ENCODE assay signal across 8 mouse cellular contexts in the genomic region with DNA sequence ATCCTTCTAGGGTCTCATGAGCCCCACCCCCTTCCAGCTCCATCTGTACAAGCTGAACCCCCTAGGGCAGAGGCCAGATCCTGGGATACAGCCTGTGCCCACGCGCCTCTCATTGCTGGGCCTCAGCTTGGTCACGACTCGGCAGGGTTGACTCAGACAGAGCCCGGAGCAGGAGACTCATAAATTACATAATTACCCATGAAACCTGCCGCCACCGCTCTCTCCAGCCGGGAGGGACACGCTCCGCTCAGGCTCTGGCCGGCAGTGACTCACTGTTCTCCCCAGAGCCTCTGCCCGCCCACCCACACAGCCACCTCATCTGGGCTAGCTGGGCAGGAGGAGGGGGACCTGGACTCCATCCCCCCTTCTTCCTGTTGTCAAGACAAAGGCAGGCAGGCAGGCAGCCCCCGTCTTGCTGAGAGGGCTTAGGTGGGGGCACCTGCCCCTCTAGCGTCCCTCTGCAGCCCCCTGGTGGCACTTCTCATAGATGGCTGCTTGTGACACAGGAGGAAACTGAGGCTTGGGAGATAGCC.
DNase-seq lines count a peak whose midpoint lies in the region; ATAC-seq lines count a peak whose summit lies in the region.

No protein-coding gene starts in this region.

- peak overlapping the region; percentile 47 for H3K4me3 ChIP-seq in hindbrain, embryonic 10.5 days
- H3K4me3 ChIP-seq in midbrain, embryonic 11.5 days (ENCODE audit: low read depth, low read length): peak overlapping the region; percentile 22
- peak overlapping the region; percentile 9; the same call in 1 of the 2 replicates for H3K4me3 ChIP-seq in stomach, embryonic 15.5 days (replicated peaks)

- intact Hi-C loops in left cerebral cortex, postnatal 36 days (cut with DNase I): loop anchor here (5.0 kb wide), 1 partner anchor 628 kb away; no protein-coding TSS in a partner anchor

- H3K9ac ChIP-seq in midbrain, embryonic 11.5 days (ENCODE audit: low read length): peak overlapping the region; percentile 56
- H3K9ac ChIP-seq in stomach, embryonic 15.5 days: no peak overlapping the region

- H3K27me3 ChIP-seq in hindbrain, embryonic 10.5 days (ENCODE audit: insufficient read depth, poor library complexity, severe bottlenecking): no peaks in the 10 kb centered on the region
- no peaks in the 10 kb centered on the region for H3K27me3 ChIP-seq in midbrain, embryonic 11.5 days (ENCODE audit: control insufficient read depth, insufficient read depth, low read length)
- H3K27me3 ChIP-seq in stomach, embryonic 15.5 days (replicated peaks): no peaks in the 10 kb centered on the region

- H3K4me1 ChIP-seq in hindbrain, embryonic 10.5 days (replicated peaks): peaks cover 59% of the 10 kb centered on the region
- H3K4me1 ChIP-seq in midbrain, embryonic 11.5 days (ENCODE audit: control insufficient read depth, insufficient read depth, low read length): peaks cover 24% of the 10 kb centered on the region
- H3K4me1 ChIP-seq in stomach, embryonic 15.5 days: peaks cover 37% of the 10 kb centered on the region

- peak overlapping the region; percentile 86 for H3K27ac ChIP-seq in hindbrain, embryonic 10.5 days
- H3K27ac ChIP-seq in midbrain, embryonic 11.5 days (ENCODE audit: low read depth, low read length): peak overlapping the region; percentile 40
- peak overlapping the region; percentile 85 for H3K27ac ChIP-seq in stomach, embryonic 15.5 days

- H3K9me3 ChIP-seq in hindbrain, embryonic 10.5 days: no peaks in the 10 kb centered on the region
- H3K9me3 ChIP-seq in midbrain, embryonic 11.5 days (ENCODE audit: control insufficient read depth, low read length): no peaks in the 10 kb centered on the region
- H3K9me3 ChIP-seq in stomach, embryonic 15.5 days: no peaks in the 10 kb centered on the region

- peak overlapping the region; percentile 50 for H3K4me2 ChIP-seq in midbrain, embryonic 11.5 days
- peak overlapping the region; percentile 42 for H3K4me2 ChIP-seq in stomach, embryonic 15.5 days

- H3K36me3 ChIP-seq in hindbrain, embryonic 10.5 days: peaks cover 19% of the 10 kb centered on the region
- no peaks in the 10 kb centered on the region for H3K36me3 ChIP-seq in midbrain, embryonic 11.5 days (ENCODE audit: control insufficient read depth, insufficient read depth, low read length)
- H3K36me3 ChIP-seq in stomach, embryonic 15.5 days: no peaks in the 10 kb centered on the region

- DNase-seq in adrenal gland, adult 18-20 months (ENCODE audit: low spot score in 2 of 2): peak; percentile 53 to 62
- peak; percentile 46 for DNase-seq in cerebellum, adult 9-10 months
- DNase-seq in hindbrain, embryonic 10.5 days (ENCODE audit: low spot score): peak; percentile 77
- peak; percentile 83 to 86 for DNase-seq in left cerebral cortex, postnatal 36 days (ENCODE audit: low spot score in 2 of 2)
- peak; percentile 96 for DNase-seq in midbrain, embryonic 11.5 days (ENCODE audit: low spot score, missing footprints)
- no peak for DNase-seq in spleen, postnatal 10 days (ENCODE audit: low spot score in 2 of 2)

- peak; percentile 80 for ATAC-seq in frontal cortex, adult (ENCODE audit: low TSS enrichment)
- peak; percentile 79 for ATAC-seq in midbrain, embryonic 11.5 days (ENCODE audit: low FRiP score)
- ATAC-seq in stomach, embryonic 15.5 days (ENCODE audit: insufficient read depth, low FRiP score, low read depth): peak; percentile 64

- 5% methylated on average over 14 of the region's 14 CpGs for WGBS in hindbrain, embryonic 10.5 days
- WGBS in midbrain, embryonic 11.5 days: 4% methylated on average over 14 of the region's 14 CpGs
- 8% methylated on average over 14 of the region's 14 CpGs for WGBS in stomach, embryonic 15.5 days

Comparison
In these comparisons a context has a peak if more than half of its experiments do, and no peak if none do; other contexts are left out.
1. DNase-seq: peak in adrenal gland, adult 18-20 months (2 of 2), cerebellum, adult 9-10 months (single experiment), hindbrain, embryonic 10.5 days (single experiment), left cerebral cortex, postnatal 36 days (2 of 2) and midbrain, embryonic 11.5 days (single experiment); none in spleen, postnatal 10 days (0 of 2).
2. Peak in every context shown above with its lines, with median percentiles within 50 percentile points of each other: ATAC-seq, H3K27ac ChIP-seq and H3K4me3 ChIP-seq.